Mouse (Mus musculus): Measurements from ENCODE around the gene Zbtb48. TPM values are rescaled to one million over a fixed set of nuclear protein-coding genes. Genes with fewer than 3 reads are reported as not detected.
A peak's percentile ranks its signal among the peaks of the same experiment; 100 is the strongest.

The Zbtb48 gene
- polyA plus RNA-seq, 1 experiment from 2014 or later = 23.8 TPM

DNA sequence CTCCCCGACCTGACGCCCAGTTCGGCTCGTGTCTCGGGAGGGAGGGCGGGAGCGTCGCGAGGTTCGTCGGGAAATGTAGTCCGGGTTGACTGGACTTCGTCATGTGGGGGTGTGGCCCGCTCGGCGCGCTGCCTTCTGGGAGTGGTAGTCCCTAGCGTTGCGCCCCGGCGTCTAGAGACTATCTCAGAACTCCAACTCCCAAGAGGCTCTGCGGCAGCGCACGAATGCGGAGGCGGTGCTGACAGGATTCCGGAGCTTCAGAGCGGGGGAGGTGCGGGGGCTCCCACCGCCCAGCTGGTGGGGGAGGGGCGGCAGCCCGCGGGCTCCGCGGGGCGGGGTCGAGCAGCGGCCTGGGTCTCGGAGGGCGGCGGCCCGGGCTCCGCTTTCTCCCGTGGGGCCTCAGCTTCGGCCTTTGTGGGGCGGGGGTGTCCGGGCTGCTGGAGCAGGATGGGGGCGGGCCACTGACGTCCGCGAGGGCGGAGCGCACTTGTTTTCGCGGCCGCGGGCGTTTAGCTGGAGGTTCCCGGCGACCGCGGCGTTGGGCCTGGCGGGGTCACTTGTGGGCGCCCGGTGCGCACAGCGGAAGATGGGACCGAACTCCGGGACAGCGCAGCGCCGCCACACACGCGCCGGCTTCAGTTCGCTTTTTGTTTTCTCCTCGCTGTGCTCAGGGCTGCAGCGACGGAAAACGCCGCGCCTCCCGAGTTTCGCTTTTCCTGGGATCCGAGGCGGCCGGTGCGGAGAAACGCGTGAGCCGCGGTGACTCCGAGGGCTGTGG lies 31.1 kb downstream of the Zbtb48 start, which contains the start of gene Phf13:
Gene Phf13, minus strand, starts transcription at position 86 of the 778 bp plus-strand sequence.
- Histone ChIP-seq H3K27me3 (no peaks in the 10 kb centered on the region), H3K27ac (peak within 1 kb of the TSS; percentile 92), H3K4me3 (replicated peaks) (peak within 1 kb of the TSS; percentile 98), H3K4me2 (peak within 1 kb of the TSS; percentile 88), H3K36me3 (peaks cover 24% of the 10 kb centered on the region), H3K9ac (peak within 1 kb of the TSS; percentile 97), H3K4me1 (peaks cover 32% of the 10 kb centered on the region), H3K9me3 (replicated peaks) (no peaks in the 10 kb centered on the region)
- WGBS = under 1% methylated on average over 86 of the region's 94 CpGs
- ATAC-seq (replicated peaks; ENCODE audit: low FRiP score) = peak; percentile 97

GRCm38 (mm10) chr4:151995371-151996172 lies 31.9 kb downstream of the Zbtb48 start:
- H3K27ac ChIP-seq = peak overlapping the region; percentile 92
- peak overlapping the region; percentile 88 for H3K4me2 ChIP-seq
- peak overlapping the region; percentile 97 for H3K9ac ChIP-seq
- ATAC-seq (replicated peaks; ENCODE audit: low FRiP score) = peak; percentile 16
- H3K27me3 ChIP-seq = no peaks in the 10 kb centered on the region
- under 1% methylated on average over 79 of the region's 111 CpGs for WGBS
- H3K4me1 ChIP-seq = peaks cover 26% of the 10 kb centered on the region
- peaks cover 32% of the 10 kb centered on the region for H3K36me3 ChIP-seq
- no peaks in the 10 kb centered on the region for H3K9me3 ChIP-seq (replicated peaks)
- H3K4me3 ChIP-seq (replicated peaks) = peak overlapping the region; percentile 98

GRCm38 (mm10) chr4:151994228-151995171 lies 33.0 kb downstream of the Zbtb48 start:
- Histone ChIP-seq H3K9ac (peak overlapping the region; percentile 97), H3K9me3 (replicated peaks) (no peaks in the 10 kb centered on the region), H3K27ac (peak overlapping the region; percentile 92), H3K4me2 (peak overlapping the region; percentile 88), H3K4me3 (replicated peaks) (peak overlapping the region; percentile 98), H3K27me3 (no peaks in the 10 kb centered on the region), H3K36me3 (peaks cover 43% of the 10 kb centered on the region), H3K4me1 (peaks cover 25% of the 10 kb centered on the region)
- WGBS = 1% methylated on average over 61 of the region's 61 CpGs
- no peak for ATAC-seq (replicated peaks; ENCODE audit: low FRiP score)

- no peak overlapping the region for H3K27ac ChIP-seq
- peaks cover 34% of the 10 kb centered on the region for H3K4me1 ChIP-seq
- peak overlapping the region; percentile 98 for H3K4me3 ChIP-seq (replicated peaks)
- no peaks in the 10 kb centered on the region for H3K27me3 ChIP-seq
- peak overlapping the region; percentile 88 for H3K4me2 ChIP-seq
- H3K36me3 ChIP-seq = peaks cover 44% of the 10 kb centered on the region
- 72% methylated on average over 6 of the region's 6 CpGs for WGBS
- H3K9ac ChIP-seq = 0 out of 2 replicates have a peak overlapping the region, but pooled peaks have one; percentile 97
- no peak for ATAC-seq (replicated peaks; ENCODE audit: low FRiP score)
- no peaks in the 10 kb centered on the region for H3K9me3 ChIP-seq (replicated peaks)
Measured at GRCm38 (mm10) chr4:151993035-151993434, 34.4 kb downstream of the Zbtb48 start.

- Histone ChIP-seq H3K4me3 (replicated peaks) (no peak overlapping the region), H3K4me2 (no peak overlapping the region), H3K4me1 (peaks cover 38% of the 10 kb centered on the region), H3K9ac (no peak overlapping the region), H3K36me3 (peaks cover 44% of the 10 kb centered on the region), H3K27ac (no peak overlapping the region), H3K9me3 (replicated peaks) (no peaks in the 10 kb centered on the region), H3K27me3 (no peaks in the 10 kb centered on the region)
- ATAC-seq (replicated peaks; ENCODE audit: low FRiP score) = no peak
- WGBS = 88% methylated on average over 9 of the region's 9 CpGs
Measured at GRCm38 (mm10) chr4:151992091-151992490, 35.4 kb downstream of the Zbtb48 start.

DNA sequence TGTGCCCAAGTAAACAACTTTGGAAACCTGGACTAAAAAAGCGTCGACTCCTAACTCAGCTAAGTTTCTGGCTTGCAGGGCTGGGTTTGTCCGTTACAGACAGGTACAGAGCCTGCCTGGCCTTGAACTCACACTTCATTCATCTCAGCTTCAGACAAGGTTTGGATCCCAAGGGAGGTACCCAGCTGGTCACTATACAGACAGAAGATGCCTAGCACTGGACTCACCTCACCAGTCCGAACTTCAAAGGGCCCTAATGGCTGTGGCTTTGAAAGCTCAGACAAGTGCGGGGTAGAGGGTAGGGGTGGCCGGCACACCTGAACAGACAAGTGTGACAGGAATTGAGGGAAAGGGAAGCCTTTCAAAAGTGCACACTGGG lies 38.4 kb downstream of the Zbtb48 start:
- WGBS = 30% methylated on average over 6 of the region's 6 CpGs
- H3K9ac ChIP-seq = peak overlapping the region; percentile 77

GRCm38 (mm10) chr4:151988342-151989109 lies 38.9 kb downstream of the Zbtb48 start, which contains the start of gene Thap3:
Gene Thap3, minus strand, starts transcription at chr4:151988997.
- Histone ChIP-seq H3K4me2 (peak within 1 kb of the TSS; percentile 81), H3K4me1 (peaks cover 47% of the 10 kb centered on the region), H3K9ac (peak within 1 kb of the TSS; percentile 77), H3K9me3 (replicated peaks) (no peaks in the 10 kb centered on the region), H3K27me3 (no peaks in the 10 kb centered on the region), H3K36me3 (peaks cover 42% of the 10 kb centered on the region), H3K27ac (peak within 1 kb of the TSS; percentile 81), H3K4me3 (replicated peaks) (peak within 1 kb of the TSS; percentile 67)
- peak; percentile 84 for ATAC-seq (replicated peaks; ENCODE audit: low FRiP score)
- WGBS = under 1% methylated on average over 54 of the region's 54 CpGs

More for the DNA sequence above, 38.4 kb downstream of the Zbtb48 start:
- ATAC-seq (replicated peaks; ENCODE audit: low FRiP score) = 0 out of 2 replicates have a peak, but pooled peaks have one; percentile 1
- H3K27me3 ChIP-seq = no peaks in the 10 kb centered on the region
- H3K4me2 ChIP-seq = peak overlapping the region; percentile 81
- H3K36me3 ChIP-seq = peaks cover 44% of the 10 kb centered on the region
- peaks cover 47% of the 10 kb centered on the region for H3K4me1 ChIP-seq
- peak overlapping the region; percentile 81 for H3K27ac ChIP-seq
- peak overlapping the region; percentile 67 for H3K4me3 ChIP-seq (replicated peaks)
- no peaks in the 10 kb centered on the region for H3K9me3 ChIP-seq (replicated peaks)

- Histone ChIP-seq H3K27ac (peak overlapping the region; percentile 81), H3K9ac (peak overlapping the region; percentile 77), H3K4me1 (peaks cover 48% of the 10 kb centered on the region), H3K27me3 (no peaks in the 10 kb centered on the region), H3K9me3 (replicated peaks) (no peaks in the 10 kb centered on the region), H3K36me3 (peaks cover 42% of the 10 kb centered on the region), H3K4me3 (replicated peaks) (peak overlapping the region; percentile 67), H3K4me2 (peak overlapping the region; percentile 81)
- ATAC-seq (replicated peaks; ENCODE audit: low FRiP score) = no peak
- WGBS = 24% methylated on average over 10 of the region's 10 CpGs
Measured at GRCm38 (mm10) chr4:151988014-151988341, 39.5 kb downstream of the Zbtb48 start.

DNA sequence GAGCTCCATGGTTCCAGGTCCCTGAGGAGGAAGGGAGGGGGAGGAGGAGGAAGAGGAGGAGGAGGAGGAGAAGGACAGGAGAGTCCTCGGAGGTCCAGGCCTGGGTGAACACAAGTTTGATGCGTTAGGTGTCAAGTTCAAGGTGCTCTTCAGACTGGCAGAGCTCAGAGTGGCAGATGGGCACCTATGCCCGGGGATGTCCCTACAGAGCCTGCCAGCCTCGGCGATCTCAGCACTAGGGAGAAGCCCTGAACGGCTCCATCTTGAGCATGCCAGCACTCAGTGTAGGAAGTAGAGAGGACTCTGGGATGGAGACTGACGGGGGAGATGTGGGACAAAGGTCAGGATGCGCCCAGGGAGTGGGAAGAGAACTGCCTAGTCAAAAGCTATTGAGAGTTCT lies 40.8 kb downstream of the Zbtb48 start:
- ATAC-seq (replicated peaks; ENCODE audit: low FRiP score) = no peak
- no peak overlapping the region for H3K9ac ChIP-seq
- peaks cover 38% of the 10 kb centered on the region for H3K36me3 ChIP-seq

DNA sequence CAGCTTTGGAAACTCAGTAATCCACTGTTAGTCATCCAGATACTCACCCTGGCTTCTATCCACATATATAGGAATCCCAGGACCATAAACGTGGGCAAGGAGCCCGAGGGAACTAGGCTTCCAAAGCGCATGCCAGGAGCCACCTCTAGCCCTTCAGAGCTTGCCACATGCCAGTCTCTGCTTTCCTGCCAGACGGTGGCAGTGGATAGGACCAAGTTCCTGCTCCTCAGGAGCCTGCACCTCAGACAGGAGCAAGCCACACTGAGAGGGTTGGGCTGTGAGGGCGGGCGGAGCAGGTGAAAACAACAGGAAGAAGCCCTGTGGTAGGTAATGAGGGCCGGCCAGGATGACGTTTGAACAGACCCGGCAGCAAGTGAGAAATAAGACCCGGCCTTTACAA lies 41.6 kb downstream of the Zbtb48 start:
- H3K4me1 ChIP-seq = peaks cover 52% of the 10 kb centered on the region
- ATAC-seq (replicated peaks; ENCODE audit: low FRiP score) = no peak
- H3K9me3 ChIP-seq (replicated peaks) = no peaks in the 10 kb centered on the region
- H3K4me2 ChIP-seq = peak overlapping the region; percentile 12; the same call in 1 of the 2 replicates
- H3K9ac ChIP-seq = no peak overlapping the region
- WGBS = 33% methylated on average over 10 of the region's 10 CpGs
- H3K27me3 ChIP-seq = no peaks in the 10 kb centered on the region
- peaks cover 34% of the 10 kb centered on the region for H3K36me3 ChIP-seq
- no peak overlapping the region for H3K4me3 ChIP-seq (replicated peaks)
- 0 out of 2 replicates have a peak overlapping the region, but pooled peaks have one; percentile 2 for H3K27ac ChIP-seq

More for the DNA sequence above, 40.8 kb downstream of the Zbtb48 start:
- Histone ChIP-seq H3K9me3 (replicated peaks) (no peaks in the 10 kb centered on the region), H3K4me3 (replicated peaks) (no peak overlapping the region), H3K27me3 (no peaks in the 10 kb centered on the region), H3K27ac (no peak overlapping the region), H3K4me1 (peaks cover 52% of the 10 kb centered on the region), H3K4me2 (no peak overlapping the region)
- WGBS = 58% methylated on average over 8 of the region's 8 CpGs

Measured in kidney, embryonic 15.5 days (tissue).